Mouse (Mus musculus) left cerebral cortex, adult 11 months (tissue): Measurements from ENCODE around the gene Prune2.
A peak's percentile ranks its signal among the peaks of the same experiment; 100 is the strongest.

Experiments used
- DNase-seq: peaks from one replicate; pipeline ENCODE4 v3.0.0; 2022; ENCODE audit warnings: low spot score

Gene Prune2

DNA sequence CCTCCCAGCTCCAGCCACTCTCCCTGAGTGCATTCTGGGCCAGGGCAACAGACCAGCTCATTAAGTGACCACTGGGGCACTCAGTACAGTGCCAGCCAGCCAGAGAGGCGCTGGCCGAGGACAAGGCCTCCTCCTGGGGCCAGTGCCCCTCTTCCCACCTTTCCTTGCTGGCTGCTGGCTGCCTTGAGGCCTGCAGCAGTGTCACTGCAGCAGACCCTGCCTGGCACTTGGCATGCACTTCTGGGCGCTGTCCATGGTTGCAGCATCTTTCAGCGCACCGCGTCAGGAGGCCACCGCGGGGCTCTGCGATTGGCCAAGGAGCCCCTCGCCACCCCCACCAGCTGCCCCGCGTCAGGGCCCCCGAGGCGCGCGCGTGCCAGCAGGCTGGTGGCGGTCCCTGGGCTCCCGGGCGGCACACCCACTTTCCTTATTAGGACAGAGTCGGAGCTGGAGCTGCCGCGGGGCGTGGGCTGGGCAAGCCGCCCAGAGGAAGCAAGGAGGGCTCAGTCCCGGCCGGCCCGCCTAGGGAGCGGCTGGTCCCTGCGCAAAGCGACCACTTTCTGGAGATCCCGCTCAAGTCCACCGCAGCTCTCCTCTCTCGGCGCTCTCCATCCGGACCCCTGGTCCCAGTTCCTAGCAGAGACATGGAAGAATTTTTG, at the start of gene Prune2:
Prune2 (plus strand) TSS at position 506 of the 659 bp plus-strand sequence.
- DNase-seq = no peak

GRCm38 (mm10) chr19:16911507-16911906, 44.4 kb upstream of the Prune2 start:
- no peak for DNase-seq

DNA sequence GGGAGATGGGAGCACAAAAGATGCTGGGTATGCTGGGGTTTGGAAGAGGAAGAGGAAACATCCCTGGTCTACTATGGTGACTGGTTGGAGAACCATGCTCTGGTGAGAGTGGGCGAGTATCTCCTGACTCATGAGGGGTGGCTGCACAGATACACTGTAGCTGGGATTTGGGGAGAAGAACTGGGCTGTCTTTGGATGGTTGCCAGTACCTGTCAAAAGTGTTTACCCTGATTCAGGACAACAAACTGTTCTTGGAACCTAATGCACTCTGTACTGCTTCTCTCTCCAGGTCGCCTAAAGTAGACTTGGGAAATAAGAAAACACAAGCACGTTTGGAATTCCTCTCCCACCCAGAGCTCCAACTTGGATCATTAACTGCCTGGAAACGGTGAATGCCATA, 31.4 kb upstream of the Prune2 start:
- no peak for DNase-seq

DNA sequence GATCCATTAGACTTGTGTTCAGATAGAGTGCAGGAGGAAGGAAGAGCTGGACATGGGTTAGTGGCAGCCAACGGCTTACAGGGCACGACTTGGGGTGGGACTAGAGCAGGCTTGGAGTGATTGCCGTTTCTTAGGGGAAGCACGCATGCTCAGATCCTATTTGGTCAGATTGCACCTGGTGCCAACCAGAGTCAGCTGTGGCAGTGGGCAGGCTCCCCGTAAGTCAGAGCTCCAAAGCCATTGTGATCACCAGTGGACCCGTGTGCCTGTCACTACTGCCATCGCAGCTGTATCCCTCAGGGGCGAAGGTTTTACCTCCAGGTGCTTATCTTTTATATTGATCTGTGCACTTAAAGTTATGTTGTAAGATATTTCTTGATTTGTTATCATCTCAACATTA, 21.3 kb upstream of the Prune2 start:
- DNase-seq = no peak

GRCm38 (mm10) chr19:16948794-16949313, 7.1 kb upstream of the Prune2 start:
- DNase-seq = no peak

DNA sequence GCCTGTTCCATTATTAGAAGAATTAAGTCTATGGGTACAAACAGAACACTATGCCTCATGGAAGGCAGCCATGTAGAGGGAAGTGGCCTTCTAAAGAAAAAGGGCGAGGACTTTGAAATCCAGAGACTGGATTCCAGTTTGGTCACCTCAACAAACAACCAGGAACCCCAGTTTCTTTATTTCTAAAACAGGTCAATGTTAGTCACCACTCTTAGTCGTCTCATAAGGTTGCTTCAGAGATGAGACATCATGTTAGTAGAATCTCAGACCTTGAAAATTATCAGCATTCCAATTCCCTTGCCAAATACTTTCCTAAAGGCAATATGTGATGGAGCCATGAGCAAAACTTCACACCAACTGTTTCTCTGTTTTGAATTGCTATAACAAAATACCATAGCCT, 6.6 kb upstream of the Prune2 start:
- no peak for DNase-seq

DNA sequence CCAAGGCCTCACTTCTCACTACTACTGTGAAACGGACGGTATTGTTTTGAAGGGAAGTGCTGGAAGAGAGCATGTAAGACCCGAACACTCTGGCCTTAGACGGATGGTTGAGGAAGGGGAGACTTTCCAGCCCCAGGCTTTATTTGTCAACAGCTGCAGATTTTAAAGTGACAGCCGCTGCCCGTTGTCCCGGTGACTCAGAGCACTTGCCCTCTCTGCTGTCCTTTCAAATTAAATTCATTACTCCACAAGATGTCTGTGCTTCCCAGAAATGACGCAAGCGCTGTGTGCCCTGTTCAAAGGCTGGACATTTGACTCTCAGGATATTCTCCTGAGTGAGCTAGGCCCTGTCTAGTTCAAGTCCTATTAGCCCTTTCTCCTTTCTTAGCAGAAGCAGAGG, 5.9 kb upstream of the Prune2 start:
- DNase-seq = no peak

GRCm38 (mm10) chr19:16950664-16951363, 5.1 kb upstream of the Prune2 start:
- DNase-seq = no peak

DNA sequence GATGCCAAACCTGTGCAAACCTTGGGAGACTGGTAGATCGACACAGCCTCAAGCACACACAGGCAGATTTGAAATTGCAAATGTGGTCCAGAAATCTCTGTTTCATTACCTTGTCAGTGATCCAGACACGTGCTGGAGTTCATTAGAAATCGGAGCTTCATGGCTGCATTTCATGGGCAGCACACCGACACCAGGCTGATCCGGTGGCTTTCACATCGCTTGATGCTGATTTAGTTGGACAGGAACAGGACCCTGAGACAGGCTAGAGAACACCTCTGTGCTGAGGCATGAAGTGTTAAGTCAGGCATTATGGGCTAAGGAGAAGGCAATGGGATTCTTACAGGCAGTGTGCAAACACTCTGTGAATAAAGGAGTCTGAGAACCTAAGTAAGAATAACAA, 1.2 kb upstream of the Prune2 start:
- no peak for DNase-seq

DNA sequence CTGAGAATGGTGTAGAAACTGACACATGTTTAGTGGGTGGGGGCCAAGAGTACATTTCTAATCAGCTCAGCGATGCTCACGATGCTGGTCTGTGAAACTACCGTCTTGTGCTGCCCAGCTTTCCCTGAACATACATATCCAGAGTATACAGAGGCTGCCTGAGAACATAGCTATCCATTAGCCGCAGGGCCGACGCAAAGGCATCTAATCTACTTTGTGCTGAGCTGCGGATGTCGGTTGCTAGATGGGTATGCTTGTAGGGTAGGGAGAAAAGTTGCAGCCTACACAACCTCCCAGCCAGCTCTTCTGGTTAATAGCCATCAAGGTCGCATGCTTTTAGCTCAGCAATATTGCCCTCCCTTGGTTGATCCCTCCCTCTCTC, 696 bp upstream of the Prune2 start:
- DNase-seq = no peak

GRCm38 (mm10) chr19:16956319-16956718, 401 bp downstream of the Prune2 start:
- no peak for DNase-seq

GRCm38 (mm10) chr19:16959051-16959450, 3.1 kb downstream of the Prune2 start:
- no peak for DNase-seq

DNA sequence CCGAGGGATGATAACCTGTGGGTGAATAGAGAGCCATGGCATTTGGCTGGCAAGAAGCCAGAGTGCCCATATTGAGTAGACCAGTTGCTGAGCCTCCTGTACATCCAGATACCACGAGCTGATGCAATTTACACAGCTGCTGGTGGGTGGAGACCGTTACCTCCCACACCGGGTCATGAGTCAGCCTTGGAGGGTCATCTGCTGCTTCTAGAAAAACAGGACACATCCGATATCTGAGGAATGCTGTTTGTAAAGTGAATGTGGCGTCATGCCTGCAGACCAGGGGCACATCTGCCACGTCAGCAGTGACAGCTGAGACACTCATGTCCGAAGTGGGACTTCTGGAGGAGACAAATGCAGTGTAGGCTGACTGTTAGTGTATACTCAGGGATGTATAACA, 3.6 kb downstream of the Prune2 start:
- DNase-seq = no peak

DNA sequence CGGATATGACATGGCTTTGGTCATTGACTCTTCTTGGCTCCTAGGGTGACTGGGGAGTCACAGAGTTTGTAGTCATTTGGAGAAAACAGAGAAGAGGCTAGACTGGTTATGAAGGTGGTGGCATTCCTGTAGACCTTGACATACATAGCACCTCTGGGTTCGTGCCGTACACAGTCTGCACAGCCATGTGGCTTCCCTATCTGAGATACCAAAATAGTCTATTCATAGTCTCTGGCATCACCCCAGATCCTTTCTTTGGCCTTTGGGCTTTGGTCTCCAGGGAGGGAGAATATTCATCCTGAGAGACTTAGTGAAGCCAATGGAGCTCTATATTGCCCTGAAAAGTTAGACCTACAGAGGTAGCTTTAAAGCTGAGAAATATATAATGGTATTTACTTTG, 5.1 kb downstream of the Prune2 start:
- no peak for DNase-seq

DNA sequence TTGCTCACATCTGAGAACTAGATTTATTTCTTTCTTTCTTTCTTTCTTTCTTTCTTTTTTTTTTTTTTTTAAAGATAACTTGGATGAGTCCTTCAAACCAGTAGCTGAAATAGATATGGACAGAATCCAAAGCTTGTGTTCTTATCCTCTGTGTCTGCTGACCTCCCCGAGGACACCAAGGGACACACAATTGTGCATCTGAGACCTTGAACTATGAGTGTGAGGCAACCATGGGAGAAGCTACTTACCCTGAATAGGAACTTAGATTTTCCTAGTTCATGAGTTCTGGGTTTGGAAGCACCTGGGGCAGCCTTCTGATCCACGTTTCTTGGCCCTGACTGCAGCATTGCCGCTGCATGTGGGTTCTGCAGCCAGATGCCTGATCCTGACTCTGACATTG, 7.3 kb downstream of the Prune2 start:
- DNase-seq = no peak

DNA sequence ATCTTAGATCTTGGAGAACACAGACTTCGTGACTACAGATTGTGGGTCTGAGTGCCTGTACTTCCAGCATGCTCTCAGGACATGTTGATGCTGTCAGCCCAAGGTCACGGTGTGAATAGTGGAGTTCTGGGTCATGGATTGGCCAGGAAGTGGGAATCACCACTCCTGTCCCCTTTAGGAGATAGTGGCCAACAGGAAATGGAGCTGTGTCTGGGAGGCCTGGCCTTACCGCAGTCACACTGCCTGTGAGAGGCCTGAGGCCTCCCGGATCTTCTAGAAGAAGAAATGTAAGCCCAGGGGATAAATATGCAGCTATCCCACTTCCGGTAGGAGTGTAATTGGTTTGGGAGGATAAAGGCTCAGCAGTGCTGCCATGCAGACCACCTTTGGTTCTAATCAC, 12.8 kb downstream of the Prune2 start:
- DNase-seq = no peak

GRCm38 (mm10) chr19:16970612-16971011, 14.7 kb downstream of the Prune2 start:
- no peak for DNase-seq

DNA sequence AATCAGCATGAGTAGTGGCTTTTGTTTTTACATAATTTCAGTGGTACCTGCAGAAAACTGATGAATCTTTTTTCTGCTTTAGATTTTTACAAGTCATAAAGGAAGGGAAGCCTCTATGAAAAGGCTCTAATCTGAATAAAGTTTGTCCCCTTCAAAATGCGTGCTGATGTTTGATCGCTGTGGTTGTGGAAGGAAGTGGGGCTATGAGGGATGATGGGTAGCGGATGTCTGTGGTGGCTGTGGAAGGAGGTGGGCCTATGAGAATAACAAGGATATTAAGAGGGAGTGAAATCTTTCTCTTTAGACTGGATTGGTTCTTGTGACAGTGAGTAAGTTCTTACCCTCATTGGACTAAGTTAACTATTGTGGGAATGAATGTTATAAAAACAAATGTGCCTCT, 23.0 kb downstream of the Prune2 start:
- no peak for DNase-seq

DNA sequence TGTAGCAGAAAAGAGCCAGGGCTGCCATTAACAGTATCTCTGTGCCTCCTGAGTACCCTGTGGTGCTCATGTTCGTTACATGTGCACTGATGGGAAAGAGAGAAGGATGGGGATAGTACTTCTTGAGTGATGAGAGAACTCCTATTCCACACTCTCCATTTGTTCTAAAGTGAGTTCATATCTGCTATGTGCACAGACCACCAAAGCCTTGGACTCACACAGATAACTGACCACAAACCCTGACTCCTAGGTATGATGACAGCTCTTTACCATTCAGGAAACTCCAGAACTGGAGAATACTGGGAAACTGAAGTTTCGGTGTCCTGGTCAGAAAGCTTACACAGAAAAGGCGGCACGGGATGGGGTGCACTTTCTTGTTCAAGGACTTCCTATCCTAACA, 25.8 kb downstream of the Prune2 start:
- DNase-seq = no peak

DNA sequence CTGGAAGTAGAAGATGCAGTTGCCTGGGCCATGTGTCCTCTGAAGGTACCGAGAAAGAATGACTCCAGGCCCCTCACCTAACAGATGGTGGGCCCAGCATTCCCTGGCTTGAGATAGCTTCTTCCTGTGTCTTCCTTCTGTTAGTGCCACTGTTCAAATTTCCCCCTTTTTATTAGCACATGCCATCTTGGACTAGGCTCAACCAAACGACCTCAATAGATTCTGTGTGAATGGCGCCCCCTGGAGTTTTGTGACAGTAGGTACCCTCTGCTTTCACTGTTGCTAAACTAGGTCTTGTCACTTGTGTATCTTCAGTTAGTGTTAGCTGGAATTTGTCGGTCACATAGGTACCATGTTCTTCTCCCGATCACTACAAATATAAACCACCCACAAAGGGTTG, 29.0 kb downstream of the Prune2 start:
- peak; percentile 7 for DNase-seq

DNA sequence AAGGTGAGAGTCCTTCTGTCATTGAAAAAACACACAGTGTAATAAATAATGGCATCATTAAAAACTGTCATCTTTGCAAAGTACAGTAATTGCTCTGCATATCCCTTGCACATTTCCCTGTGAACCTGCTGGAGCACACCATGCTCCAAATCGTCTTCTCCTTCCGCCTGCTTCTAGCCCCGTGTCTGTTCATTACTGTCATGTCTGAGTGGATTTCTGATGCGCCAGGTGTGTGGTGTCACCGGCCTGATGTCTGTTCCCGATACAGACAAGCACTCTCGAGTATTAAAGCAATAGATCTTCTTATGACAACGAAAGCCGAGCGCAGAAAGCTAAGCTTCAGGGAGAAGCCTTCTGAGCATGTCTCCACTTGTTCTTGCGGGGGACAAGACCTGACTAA, 32.1 kb downstream of the Prune2 start:
- DNase-seq = no peak

- no peak for DNase-seq
These were observed 36.2 kb downstream of the Prune2 start for GRCm38 (mm10) chr19:16992151-16992550.

- DNase-seq = no peak
These were observed 38.3 kb downstream of the Prune2 start for GRCm38 (mm10) chr19:16994260-16994659.

DNA sequence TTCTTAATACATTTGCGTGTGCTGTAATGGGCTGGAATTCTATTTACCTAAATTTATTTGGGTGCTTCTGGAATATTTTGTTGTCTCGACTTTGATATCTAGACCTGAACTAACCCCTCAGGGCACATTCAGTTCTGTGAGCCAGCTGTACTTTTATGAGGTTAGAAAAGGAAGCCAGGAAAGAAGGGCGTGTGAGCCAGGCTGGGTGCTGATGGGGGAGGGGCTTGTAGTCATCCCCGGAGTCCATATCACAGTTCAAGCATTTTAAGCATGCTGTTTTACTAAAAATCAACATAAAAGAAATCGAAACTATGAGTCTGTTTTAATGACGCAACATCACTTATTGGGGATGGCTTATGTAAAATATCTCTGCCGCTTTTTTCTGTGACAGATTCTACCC, 42.0 kb downstream of the Prune2 start:
- no peak for DNase-seq
